Mouse (Mus musculus): ENCODE measurements at regions not wholly inside any gene's neighbourhood (a gene's known extent, or its start where the extent isn't known, plus 50 kb on each side); places are given as distances from the start of the nearest gene placed in this dataset.
"Not testable (repeated sequence)": the region's sequence is repeated elsewhere in the genome, so short reads cannot be mapped to it uniquely, and the experiment has no call there.

DNA sequence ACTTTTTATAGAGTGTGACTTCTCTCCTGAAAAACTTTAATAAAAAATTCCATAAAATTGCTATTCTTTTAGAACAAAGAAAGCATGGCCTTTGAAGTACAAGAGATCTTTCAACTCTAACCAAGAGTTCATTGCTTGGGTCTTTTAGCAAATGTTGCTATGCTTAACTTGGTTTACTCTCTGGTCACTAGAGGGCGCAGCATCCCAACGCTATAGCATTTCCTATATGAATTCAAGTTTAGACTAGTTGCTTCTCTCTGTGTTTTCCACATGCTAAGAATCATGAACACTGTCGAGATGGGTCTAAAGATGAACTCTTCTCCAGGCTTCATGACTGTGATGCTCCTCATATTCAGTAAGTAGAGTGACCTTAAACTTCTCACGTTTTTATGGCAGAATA, 511.8 kb upstream of the Olfr1507 start:
- TF ChIP-seq POLR2A (IDR thresholded peaks at IDR 0.05; ENCODE audit: low read depth, low read length); CTCF (IDR thresholded peaks at IDR 0.05; ENCODE audit: extremely low read depth, insufficient read depth, insufficient read length, insufficient replicate concordance): not testable (repeated sequence)

All from spleen, adult 2 months (tissue).